Mouse (Mus musculus) olfactory bulb, adult 2 months (tissue): ENCODE results near the gene Klhl6. TPM values are rescaled to one million over a fixed set of nuclear protein-coding genes. Genes with fewer than 3 reads are reported as not detected.

ENCODE experiments used
- H3K27ac ChIP-seq: fragments of 200-500 bp; 2 replicates; pipeline ENCODE4 v1.5.1; 2012; ENCODE audit warnings: low read depth, low read length; ENCODE audit not compliant: insufficient read depth
- H3K4me1 ChIP-seq: fragments of 200-500 bp; 2 replicates; pipeline ENCODE4 v1.6.1; 2012; ENCODE audit warnings: low read length; ENCODE audit not compliant: control insufficient read depth, insufficient read depth
- H3K4me3 ChIP-seq: fragments of 200-500 bp; 2 replicates; pipeline ENCODE4 v1.5.1; 2012; ENCODE audit warnings: mild to moderate bottlenecking, low read depth, low read length, moderate library complexity; ENCODE audit not compliant: insufficient read depth
- CTCF ChIP-seq: fragments of 200-500 bp; IDR thresholded peaks from 2 replicates; pipeline ENCODE4 v1.5.1; 2012; ENCODE audit warnings: low read depth, mild to moderate bottlenecking, low read length, moderate library complexity; ENCODE audit not compliant: insufficient read depth
- POLR2A ChIP-seq: fragments of 200-500 bp; IDR thresholded peaks from 2 replicates; pipeline ENCODE4 v1.6.1; 2012; ENCODE audit warnings: mild to moderate bottlenecking, low read depth, low read length, moderate library complexity; ENCODE audit not compliant: insufficient read depth
- WGBS: fragments of 180-500 bp; shearing (Covaris S2); methylation state at CpG from one replicate; pipeline ENCODE4 v1.1.7; 2018; 5-methylcytosine and 5-hydroxymethylcytosine counted together
- polyA plus RNA-seq: library from polyadenylated mRNA; stranded (reverse); fragments of >200 nt; gene quantifications from 2 replicates; pipeline ENCODE4 v1.2.4, GENCODE M21; 2012; ENCODE audit warnings: low replicate concordance; ENCODE audit not compliant: missing spikeins, insufficient read depth, insufficient read length

The Klhl6 gene
- polyA plus RNA-seq, 1 experiment: not detected

DNA sequence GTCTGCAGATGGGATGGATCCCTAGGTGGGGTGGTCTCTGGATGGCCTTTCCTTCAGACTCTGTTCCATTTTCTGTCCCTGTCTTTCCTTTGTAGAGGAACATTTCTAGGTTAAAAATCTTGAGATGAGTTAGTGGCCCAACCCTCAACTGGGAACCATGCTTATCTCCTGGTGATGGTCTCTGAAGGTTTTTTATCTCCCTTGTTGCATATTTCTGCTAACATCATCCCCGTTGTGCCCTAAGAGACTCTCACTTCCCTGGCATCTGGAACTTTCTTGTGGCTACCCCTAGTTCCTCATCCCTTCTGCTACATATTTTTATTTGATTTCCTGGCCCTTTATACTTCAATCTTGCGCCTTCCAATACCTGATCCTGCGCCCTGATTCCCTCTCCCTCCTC, 10.4 kb upstream of the Klhl6 start:
- 95% methylated on average over 3 of the region's 3 CpGs for WGBS
- Histone ChIP-seq H3K27ac (no peak overlapping the region), H3K4me1 (no peaks in the 10 kb centered on the region), H3K4me3 (no peak overlapping the region)
- no peak for TF ChIP-seq POLR2A
- no peak for TF ChIP-seq CTCF

DNA sequence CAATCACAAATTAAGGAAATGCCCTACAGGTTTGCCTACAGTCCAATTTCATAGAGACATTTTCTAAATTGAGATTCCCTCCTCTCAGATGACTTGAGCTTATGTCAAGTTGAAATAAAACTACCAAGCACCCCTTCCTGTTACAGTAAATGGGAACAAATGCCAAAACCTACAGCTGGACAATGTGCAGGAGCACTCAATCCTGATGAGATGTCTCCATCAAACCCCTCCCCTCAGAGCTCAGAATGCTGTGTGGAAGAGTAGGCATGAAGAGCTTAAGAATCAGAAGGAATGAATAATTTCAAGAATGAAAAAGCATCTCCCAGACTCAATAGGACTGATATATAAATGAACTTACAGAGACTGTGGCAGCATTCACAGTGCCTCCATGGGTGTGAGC, 7.7 kb upstream of the Klhl6 start:
- no peak overlapping the region for H3K27ac ChIP-seq
- no peak overlapping the region for H3K4me3 ChIP-seq
- TF ChIP-seq POLR2A: no peak
- no peak for TF ChIP-seq CTCF
- H3K4me1 ChIP-seq: no peaks in the 10 kb centered on the region

DNA sequence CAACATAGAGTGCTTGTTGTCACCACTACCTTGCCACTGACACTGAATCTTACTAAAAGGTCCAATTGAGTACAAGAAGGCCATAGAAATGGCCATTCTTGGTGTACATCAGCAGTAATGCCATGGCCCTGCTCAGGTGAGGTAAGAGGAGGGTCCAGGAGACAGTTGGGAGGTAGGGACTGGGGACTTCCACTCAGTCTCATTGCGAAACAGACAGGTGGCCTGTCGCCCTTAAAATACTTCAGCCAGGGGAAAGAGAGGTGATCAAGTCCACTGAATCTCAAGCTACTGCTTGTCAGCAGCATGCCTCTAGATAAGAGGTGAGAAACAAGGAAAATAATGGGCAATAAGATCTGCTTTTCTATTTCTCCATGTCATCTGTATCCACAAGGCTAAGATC, 4.8 kb upstream of the Klhl6 start:
- Histone ChIP-seq H3K4me3 (no peak overlapping the region), H3K4me1 (no peaks in the 10 kb centered on the region), H3K27ac (no peak overlapping the region)
- 92% methylated on average over 2 of the region's 2 CpGs for WGBS
- no peak for TF ChIP-seq POLR2A

DNA sequence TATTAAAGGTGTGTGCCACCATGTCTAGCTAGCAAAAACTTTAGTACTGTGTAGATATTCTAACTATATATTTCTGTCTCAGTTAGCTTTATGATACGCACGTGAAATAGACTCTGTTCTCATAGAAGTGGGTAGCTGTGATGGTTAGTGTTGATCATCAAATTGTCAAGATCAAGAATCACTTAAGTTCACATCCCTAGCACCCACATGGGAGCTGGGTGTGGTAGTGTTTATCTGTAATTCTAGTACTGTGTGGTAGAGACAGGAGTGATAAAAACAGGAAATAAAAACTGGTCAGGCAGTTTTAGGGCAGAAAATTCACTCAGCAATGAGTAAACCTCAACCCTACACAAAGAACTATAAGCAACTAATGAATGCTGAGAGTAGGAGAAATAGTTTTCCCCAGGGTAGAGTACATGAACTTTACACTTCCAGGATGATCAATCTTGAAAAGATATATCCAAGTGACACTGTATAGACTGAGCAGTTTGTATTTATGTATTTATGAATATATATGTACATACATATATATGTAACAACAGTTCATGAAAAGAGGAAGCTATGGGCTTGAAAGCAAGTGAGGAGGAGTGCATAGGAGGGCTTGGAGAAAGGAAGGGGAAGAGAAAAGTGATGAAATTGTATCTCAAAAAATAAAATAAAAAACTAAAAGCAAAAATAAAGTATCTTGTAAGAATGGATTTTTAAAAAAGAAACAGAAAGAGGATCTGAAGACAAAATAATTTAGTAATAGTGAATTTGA, 2.2 kb upstream of the Klhl6 start:
- TF ChIP-seq CTCF (no peak), POLR2A (no peak)
- Histone ChIP-seq H3K4me1 (no peaks in the 10 kb centered on the region), H3K4me3 (no peak overlapping the region), H3K27ac (no peak overlapping the region)
- 90% methylated on average over 2 of the region's 2 CpGs for WGBS

DNA sequence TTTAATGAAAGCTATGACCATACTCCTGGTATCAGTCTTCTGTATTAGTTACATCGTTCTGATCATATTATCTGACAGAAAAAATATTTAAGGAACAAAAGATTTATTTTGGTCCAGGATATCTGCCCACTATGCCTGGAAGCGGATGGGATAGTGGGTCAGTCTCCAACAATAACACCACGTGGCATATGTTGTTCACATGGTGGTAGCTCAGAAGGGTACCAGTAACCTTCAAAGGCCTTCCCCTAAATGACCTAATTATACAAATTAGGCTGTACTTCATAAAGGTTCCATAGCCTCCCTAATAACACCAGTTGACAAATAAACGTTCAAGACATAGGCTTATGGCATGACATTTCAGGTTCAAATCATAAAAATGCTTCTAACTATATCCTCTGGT, 722 bp upstream of the Klhl6 start:
- no peaks in the 10 kb centered on the region for H3K4me1 ChIP-seq
- H3K4me3 ChIP-seq: no peak overlapping the region
- TF ChIP-seq CTCF (no peak), POLR2A (no peak)
- no peak overlapping the region for H3K27ac ChIP-seq
- 89% methylated on average over 4 of the region's 4 CpGs for WGBS

DNA sequence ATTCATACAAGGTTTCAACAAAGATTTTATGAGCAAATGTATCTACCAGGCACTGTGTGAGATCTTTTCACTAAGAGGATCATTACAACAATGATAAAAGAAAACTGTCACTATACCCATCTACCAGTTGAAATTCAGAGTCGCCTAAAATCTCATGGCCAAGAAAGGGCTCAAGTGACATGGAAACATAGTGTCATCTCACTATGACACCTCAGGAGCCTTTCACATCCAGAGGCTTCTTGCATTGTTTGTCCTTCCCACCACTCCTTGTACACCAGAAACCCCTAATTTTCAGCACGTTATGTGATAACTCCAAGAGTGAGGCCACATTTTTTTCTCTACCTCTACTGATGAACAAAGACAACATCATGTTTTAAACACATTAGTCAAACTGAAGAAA, 1.2 kb downstream of the Klhl6 start:
- Histone ChIP-seq H3K4me3 (no peak overlapping the region), H3K4me1 (no peaks in the 10 kb centered on the region), H3K27ac (no peak overlapping the region)
- TF ChIP-seq POLR2A: no peak
- no peak for TF ChIP-seq CTCF
- WGBS: 90% methylated on average over 2 of the region's 2 CpGs

DNA sequence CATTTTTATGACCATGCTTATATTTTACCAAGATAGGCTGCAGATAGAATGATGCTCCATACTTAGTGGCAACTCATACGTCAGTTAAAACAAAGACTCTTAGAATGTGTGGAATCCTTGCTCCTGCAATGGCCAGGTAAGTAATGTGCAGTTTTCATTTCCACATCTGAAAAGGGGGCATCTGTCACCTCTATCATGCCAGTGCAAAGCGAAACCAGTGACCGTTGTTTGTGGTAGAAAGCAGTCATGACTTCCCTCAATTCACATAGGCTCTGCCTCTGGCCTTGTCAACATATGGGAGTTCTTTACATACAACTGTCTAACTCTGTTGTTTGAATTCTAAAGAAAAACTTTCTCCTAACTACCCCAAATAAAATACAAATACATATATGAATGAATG, 1.8 kb downstream of the Klhl6 start:
- TF ChIP-seq CTCF (no peak), POLR2A (no peak)
- no peak overlapping the region for H3K27ac ChIP-seq
- 95% methylated on average over 3 of the region's 3 CpGs for WGBS
- H3K4me1 ChIP-seq: no peaks in the 10 kb centered on the region
- no peak overlapping the region for H3K4me3 ChIP-seq

DNA sequence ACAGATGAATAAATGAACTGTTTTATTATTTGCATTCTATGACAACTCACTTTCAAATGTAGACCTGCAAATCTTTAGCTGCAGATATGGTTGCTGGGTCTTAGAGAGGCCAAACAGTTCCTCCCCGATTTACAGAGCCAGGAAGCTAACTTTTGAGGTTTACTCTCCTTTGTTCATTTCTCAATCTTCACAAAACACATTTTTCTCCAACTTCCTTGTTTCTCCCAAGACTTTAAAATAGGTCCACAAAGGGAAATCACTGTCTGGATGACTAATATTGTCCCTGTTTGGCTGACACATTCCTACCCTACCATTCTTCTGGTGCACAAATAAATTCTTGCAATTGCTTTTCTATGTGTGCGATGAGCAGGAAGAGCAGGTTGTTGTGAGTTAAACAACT, 3.1 kb downstream of the Klhl6 start:
- no peak for TF ChIP-seq POLR2A
- no peak for TF ChIP-seq CTCF
- H3K27ac ChIP-seq: no peak overlapping the region; the same call in 1 of the 2 replicates
- H3K4me3 ChIP-seq: no peak overlapping the region
- WGBS: 54% methylated on average over 2 of the region's 2 CpGs
- H3K4me1 ChIP-seq: no peaks in the 10 kb centered on the region

DNA sequence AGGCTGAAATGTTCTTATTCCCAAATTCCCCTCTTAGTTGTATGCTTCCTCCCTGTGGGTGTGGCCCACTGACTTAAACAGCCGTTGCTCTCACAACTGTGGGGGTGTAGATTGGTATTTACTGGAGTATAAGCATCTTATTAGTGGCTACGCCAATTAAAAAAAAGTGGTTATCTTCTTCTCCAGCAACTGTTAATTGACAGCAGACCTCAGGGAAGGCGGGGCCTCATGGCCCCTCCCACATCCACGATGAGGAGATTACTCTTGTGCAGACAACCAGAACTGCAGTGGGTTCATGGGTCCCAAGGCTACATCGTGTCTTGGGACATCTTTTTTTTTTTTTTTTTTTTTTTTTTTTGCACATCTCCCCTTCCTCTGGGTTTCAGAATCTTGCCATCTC, 5.6 kb downstream of the Klhl6 start:
- WGBS: 29% methylated on average over 5 of the region's 5 CpGs
- Histone ChIP-seq H3K27ac (no peak overlapping the region), H3K4me1 (no peaks in the 10 kb centered on the region), H3K4me3 (no peak overlapping the region)
- TF ChIP-seq POLR2A: no peak
- no peak for TF ChIP-seq CTCF

DNA sequence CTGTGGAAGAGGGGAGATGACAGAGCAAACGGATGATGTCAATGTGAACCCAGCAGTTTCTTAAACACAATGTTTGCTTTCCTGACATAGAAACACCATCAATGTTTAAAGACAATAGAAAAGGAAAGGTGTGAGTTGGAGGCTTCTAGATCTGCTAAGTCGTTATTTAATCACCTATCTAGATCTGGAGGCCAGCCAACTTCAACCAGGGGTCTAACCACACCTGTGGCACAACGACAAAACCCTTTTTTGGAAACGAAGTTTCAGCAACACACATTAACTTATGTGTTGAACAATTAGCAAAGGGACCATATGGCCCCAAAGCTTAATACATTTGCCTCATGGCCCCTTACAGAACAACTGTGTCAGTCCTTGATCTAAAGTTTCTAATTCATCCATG, 6.0 kb downstream of the Klhl6 start:
- Histone ChIP-seq H3K4me1 (no peaks in the 10 kb centered on the region), H3K4me3 (no peak overlapping the region), H3K27ac (no peak overlapping the region)
- 63% methylated on average over 4 of the region's 4 CpGs for WGBS
- TF ChIP-seq POLR2A: no peak
